Mouse (Mus musculus) G1E (cell line): ENCODE measurements around the gene Dock2.

Experiments
- CTCF ChIP-seq: IDR thresholded peaks from 2 replicates; pipeline ENCODE4 v1.5.1; 2012; ENCODE audit warnings: low read depth, low read length, inconsistent platforms, mixed read lengths
- POLR2AphosphoS5 ChIP-seq: IDR thresholded peaks from 2 replicates; pipeline ENCODE4 v1.6.1; 2012; ENCODE audit warnings: low read depth, low read length, inconsistent platforms; ENCODE audit not compliant: insufficient replicate concordance
- TAL1 ChIP-seq: conservative IDR thresholded peaks from 2 replicates; pipeline ENCODE4 v1.6.1; 2012; ENCODE audit warnings: low read depth, low read length, inconsistent platforms, mixed read lengths

DNA sequence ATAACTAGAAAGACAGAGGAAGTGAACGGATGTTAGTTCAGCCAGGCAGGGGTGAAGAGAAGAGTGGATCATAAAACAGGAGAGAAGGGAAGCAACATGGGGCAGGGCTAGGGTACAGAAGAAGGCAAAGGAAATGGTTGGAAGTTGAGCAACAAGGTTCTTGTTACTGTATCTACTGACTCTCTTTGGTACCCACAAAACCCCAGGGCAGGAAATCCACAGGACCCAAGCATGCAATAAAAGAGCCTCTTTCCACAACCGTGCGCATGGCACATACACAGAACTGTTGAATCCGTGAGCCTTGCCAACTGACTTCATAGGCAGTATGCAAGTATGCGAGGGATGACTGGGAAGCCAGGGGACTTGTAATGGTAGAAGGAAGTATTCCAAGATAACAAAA, 76.3 kb downstream of the Dock2 start:
- TF ChIP-seq TAL1 (no peak), CTCF (no peak), POLR2AphosphoS5 (no peak)
